Mouse (Mus musculus) lung, adult 2 months (tissue): ENCODE results near the gene Gm20765.
"Not testable (repeated sequence)": the region's sequence is repeated elsewhere in the genome, so short reads cannot be mapped to it uniquely, and the experiment has no call there.

Source experiments
- CTCF ChIP-seq: fragments of 200-500 bp; IDR thresholded peaks from 2 replicates; pipeline ENCODE4 v1.5.1; 2011; ENCODE audit warnings: mild to moderate bottlenecking, low read length, control low read depth; ENCODE audit not compliant: insufficient read depth
- POLR2A ChIP-seq: fragments of 200-500 bp; IDR thresholded peaks from 2 replicates; pipeline ENCODE4 v1.6.1; 2011; ENCODE audit warnings: low read depth, mild to moderate bottlenecking, control low read depth, low read length, borderline replicate concordance; ENCODE audit errors: extremely low read depth

DNA sequence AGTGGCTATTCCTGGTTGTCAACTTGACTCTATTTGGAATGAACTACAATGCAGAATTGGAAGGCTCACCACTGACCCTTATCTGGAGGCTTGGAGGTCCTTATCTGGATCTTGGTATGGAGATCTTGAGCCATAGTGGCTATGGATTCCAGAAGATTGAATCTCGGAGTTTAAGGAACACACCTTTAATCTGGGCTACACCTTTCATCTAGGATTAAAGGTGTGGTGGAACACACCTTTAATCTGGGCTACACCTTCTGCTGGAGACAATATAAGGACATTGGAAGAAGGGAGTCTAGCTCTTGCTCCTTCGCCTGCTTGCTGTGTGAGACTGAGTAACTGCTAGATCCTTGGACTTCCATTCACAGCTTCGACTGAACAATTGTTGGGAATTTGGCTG is 34.1 kb upstream of the Gm20765 start, which contains the start of gene Gm6763:
- not testable (repeated sequence) for TF ChIP-seq CTCF, POLR2A
